Mouse (Mus musculus) adrenal gland (tissue): ENCODE measurements around the gene Arl15.

Experiments used
- intact Hi-C: fragments of 180-260 bp; cut with DNase I; formaldehyde crosslinking; loops from one replicate; pipeline ENCODE4 v1.15.1; 2025

The Arl15 gene

GRCm38 (mm10) chr13:114130566-114131319 lies 336.4 kb downstream of the Arl15 start:
- intact Hi-C loops, result no loop called here

- intact Hi-C loops, result no loop called here
Observed at GRCm38 (mm10) chr13:114138921-114139320, 344.6 kb downstream of the Arl15 start.

GRCm38 (mm10) chr13:114139570-114139969 lies 345.3 kb downstream of the Arl15 start:
- intact Hi-C loops, result no loop called here

- intact Hi-C loops, result no loop called here
Observed at GRCm38 (mm10) chr13:114142826-114143225, 348.5 kb downstream of the Arl15 start.

- intact Hi-C loops, result no loop called here
Observed at GRCm38 (mm10) chr13:114143247-114143646, 348.9 kb downstream of the Arl15 start.

GRCm38 (mm10) chr13:114144052-114145046 lies 350.0 kb downstream of the Arl15 start:
- intact Hi-C loops, result no loop called here

GRCm38 (mm10) chr13:114145249-114145648 lies 350.9 kb downstream of the Arl15 start:
- intact Hi-C loops, result no loop called here

GRCm38 (mm10) chr13:114150856-114151697 lies 356.8 kb downstream of the Arl15 start:
- intact Hi-C loops, result no loop called here

GRCm38 (mm10) chr13:114151698-114152069 lies 357.4 kb downstream of the Arl15 start:
- intact Hi-C loops, result no loop called here

GRCm38 (mm10) chr13:114156689-114157088 lies 362.4 kb downstream of the Arl15 start:
- intact Hi-C loops, result no loop called here

- intact Hi-C loops, result no loop called here
Observed at GRCm38 (mm10) chr13:114158111-114158730, 363.9 kb downstream of the Arl15 start.

- intact Hi-C loops, result no loop called here
Observed at GRCm38 (mm10) chr13:114159634-114160391, 365.5 kb downstream of the Arl15 start.

GRCm38 (mm10) chr13:114162753-114163152 lies 368.4 kb downstream of the Arl15 start:
- intact Hi-C loops, result no loop called here

GRCm38 (mm10) chr13:114165616-114166015 lies 371.3 kb downstream of the Arl15 start:
- intact Hi-C loops, result no loop called here

GRCm38 (mm10) chr13:114166439-114167183 lies 372.3 kb downstream of the Arl15 start:
- intact Hi-C loops, result no loop called here

GRCm38 (mm10) chr13:114170061-114170460 lies 375.8 kb downstream of the Arl15 start:
- intact Hi-C loops, result no loop called here

- intact Hi-C loops, result no loop called here
Observed at GRCm38 (mm10) chr13:114171465-114171864, 377.2 kb downstream of the Arl15 start.

GRCm38 (mm10) chr13:114188107-114188506 lies 393.8 kb downstream of the Arl15 start:
- intact Hi-C loops, result no loop called here

GRCm38 (mm10) chr13:114188801-114189200 lies 394.5 kb downstream of the Arl15 start:
- intact Hi-C loops, result no loop called here
